Mouse (Mus musculus) MEL (cell line): ENCODE results near the gene H2-DMb1. TPM values are rescaled to one million over a fixed set of nuclear protein-coding genes. Genes with fewer than 3 reads are reported as not detected.

Source experiments
- DNase-seq: peaks from one replicate; pipeline ENCODE4 v3.0.0; 2011; ENCODE audit warnings: low read depth, low spot score
- H3K27ac ChIP-seq: 2 replicates; pipeline ENCODE4 v1.5.1; 2012; ENCODE audit warnings: low read depth, mild to moderate bottlenecking, control low read depth, low read length, moderate library complexity; ENCODE audit not compliant: control insufficient read depth
- H3K27me3 ChIP-seq, 2 experiments: fragments of 150-350 bp in 1 of 2; sonication (generic) in 1 of 2; 2 replicates each; pipeline ENCODE4 v1.6.1; 2012; ENCODE audit warnings: low read length in 2 of 2, mild to moderate bottlenecking in 2 of 2, improper control_type of control experiment in 1 of 2, moderate library complexity in 1 of 2; ENCODE audit not compliant: insufficient read depth in 2 of 2, control insufficient read depth in 1 of 2
- H3K36me3 ChIP-seq, 2 experiments: 2 replicates each; pipeline ENCODE4 v1.6.1; 2012 to 2014; ENCODE audit warnings: low read length in 2 of 2, improper control_type of control experiment in 1 of 2, inconsistent platforms in 1 of 2, mild to moderate bottlenecking in 1 of 2; ENCODE audit not compliant: insufficient read depth in 2 of 2, control insufficient read depth in 1 of 2
- H3K4me1 ChIP-seq, 2 experiments: fragments of 150-350 bp in 1 of 2; sonication (generic) in 1 of 2; 2 replicates each; pipeline ENCODE4 v1.6.1; 2012; ENCODE audit warnings: low read length in 2 of 2, improper control_type of control experiment in 1 of 2, mild to moderate bottlenecking in 1 of 2; ENCODE audit not compliant: insufficient read depth in 2 of 2, control insufficient read depth in 1 of 2
- H3K4me3 ChIP-seq, 2 experiments: fragments of 150-350 bp in 1 of 2; sonication (generic) in 1 of 2; 2 replicates each; pipeline ENCODE4 v1.5.1; 2012; ENCODE audit warnings: low read depth in 2 of 2, low read length in 2 of 2, mild to moderate bottlenecking in 2 of 2, moderate library complexity in 2 of 2, control low read depth in 1 of 2, improper control_type of control experiment in 1 of 2; ENCODE audit not compliant: control insufficient read depth in 1 of 2, insufficient read depth in 1 of 2
- H3K79me2 ChIP-seq: 2 replicates; pipeline ENCODE4 v1.6.1; 2012; ENCODE audit warnings: mild to moderate bottlenecking, low read length, moderate library complexity; ENCODE audit not compliant: control insufficient read depth, poor library complexity, insufficient read depth
- H3K9ac ChIP-seq: 2 replicates; pipeline ENCODE4 v1.6.1; 2012; ENCODE audit warnings: low read depth, mild to moderate bottlenecking, control low read depth, low read length, moderate library complexity; ENCODE audit not compliant: control insufficient read depth, poor library complexity, severe bottlenecking
- H3K9me3 ChIP-seq: fragments of 150-350 bp; sonication (generic); replicated peaks from 2 replicates; pipeline ENCODE4 v1.6.1; 2012; ENCODE audit warnings: mild to moderate bottlenecking, low read length, improper control_type of control experiment, moderate library complexity; ENCODE audit not compliant: insufficient read depth
- CHD1 ChIP-seq: IDR thresholded peaks from 2 replicates; pipeline ENCODE4 v1.6.1; 2012; ENCODE audit warnings: low read depth, mild to moderate bottlenecking, inconsistent platforms, low read length, improper control_type of control experiment
- CHD2 ChIP-seq: IDR thresholded peaks from 2 replicates; pipeline ENCODE4 v1.6.1; 2011; ENCODE audit warnings: low read length, improper control_type of control experiment
- CTCF ChIP-seq, 3 experiments: IDR thresholded peaks in 2 of 3; conservative IDR thresholded peaks in 1 of 3; 2 replicates each; pipeline ENCODE4 v1.5.1; 2011 to 2012; ENCODE audit warnings: low read length in 3 of 3, low read depth in 2 of 3, mild to moderate bottlenecking in 2 of 3, improper control_type of control experiment in 1 of 3, inconsistent platforms in 1 of 3, mixed read lengths in 1 of 3, moderate library complexity in 1 of 3; ENCODE audit not compliant: control insufficient read depth in 1 of 3, insufficient read depth in 1 of 3, poor library complexity in 1 of 3, severe bottlenecking in 1 of 3
- EP300 ChIP-seq, 2 experiments: IDR thresholded peaks; 2 replicates each; pipeline ENCODE4 v1.6.1; 2011; ENCODE audit warnings: improper control_type of control experiment in 2 of 2, low read length in 2 of 2, low read depth in 1 of 2, mild to moderate bottlenecking in 1 of 2
- ETS1 ChIP-seq: IDR thresholded peaks from 2 replicates; pipeline ENCODE4 v1.6.1; 2012; ENCODE audit warnings: low read depth, mild to moderate bottlenecking, inconsistent platforms, low read length, improper control_type of control experiment, moderate library complexity
- GABPA ChIP-seq: IDR thresholded peaks from 2 replicates; pipeline ENCODE4 v1.6.1; 2012; ENCODE audit warnings: low read depth, mild to moderate bottlenecking, inconsistent platforms, low read length, improper control_type of control experiment, moderate library complexity
- GATA1 ChIP-seq: IDR thresholded peaks from 2 replicates; pipeline ENCODE4 v1.6.1; 2011; ENCODE audit warnings: low read depth, low read length, improper control_type of control experiment
- JUND ChIP-seq: IDR thresholded peaks from 2 replicates; pipeline ENCODE4 v1.6.1; 2011; ENCODE audit warnings: low read depth, mild to moderate bottlenecking, improper control_type of control experiment, low read length
- KAT2A ChIP-seq: conservative IDR thresholded peaks from 2 replicates; pipeline ENCODE4 v1.6.1; 2012; ENCODE audit warnings: low read depth, low read length, improper control_type of control experiment, inconsistent platforms
- MAFK ChIP-seq: IDR thresholded peaks from 2 replicates; pipeline ENCODE4 v1.6.1; 2011; ENCODE audit warnings: low read depth, mild to moderate bottlenecking, low read length, improper control_type of control experiment, borderline replicate concordance
- MAX ChIP-seq: IDR thresholded peaks from 2 replicates; pipeline ENCODE4 v1.6.1; 2011; ENCODE audit warnings: low read length, improper control_type of control experiment
- MAZ ChIP-seq: IDR thresholded peaks from 2 replicates; pipeline ENCODE4 v1.6.1; 2012; ENCODE audit warnings: low read depth, mild to moderate bottlenecking, inconsistent platforms, low read length, improper control_type of control experiment
- MEF2A ChIP-seq: IDR thresholded peaks from 2 replicates; pipeline ENCODE4 v1.6.1; 2014; ENCODE audit warnings: low read depth, mild to moderate bottlenecking, inconsistent platforms, low read length, improper control_type of control experiment; ENCODE audit not compliant: poor library complexity, insufficient replicate concordance, severe bottlenecking; ENCODE audit errors: extremely low read depth
- MXI1 ChIP-seq: IDR thresholded peaks from 2 replicates; pipeline ENCODE4 v1.6.1; 2011; ENCODE audit warnings: mild to moderate bottlenecking, low read depth, low read length, improper control_type of control experiment
- MYB ChIP-seq: IDR thresholded peaks from 2 replicates; pipeline ENCODE4 v1.6.1; 2011; ENCODE audit warnings: mild to moderate bottlenecking, low read depth, low read length, improper control_type of control experiment
- MYC ChIP-seq: IDR thresholded peaks from 2 replicates; pipeline ENCODE4 v1.6.1; 2011; ENCODE audit warnings: low read depth, mild to moderate bottlenecking, low read length, improper control_type of control experiment, moderate library complexity
- NELFE ChIP-seq: IDR thresholded peaks from 2 replicates; pipeline ENCODE4 v1.6.1; 2011; ENCODE audit warnings: low read depth, low read length, improper control_type of control experiment
- POLR2AphosphoS2 ChIP-seq: IDR thresholded peaks from 2 replicates; pipeline ENCODE4 v1.6.1; 2011; ENCODE audit warnings: low read length, improper control_type of control experiment
- RAD21 ChIP-seq: IDR thresholded peaks from 2 replicates; pipeline ENCODE4 v1.6.1; 2011; ENCODE audit warnings: mild to moderate bottlenecking, low read depth, low read length, improper control_type of control experiment
- RCOR1 ChIP-seq: IDR thresholded peaks from 2 replicates; pipeline ENCODE4 v1.6.1; 2012; ENCODE audit warnings: low read depth, mild to moderate bottlenecking, inconsistent platforms, low read length, improper control_type of control experiment
- SIN3A ChIP-seq: IDR thresholded peaks from 2 replicates; pipeline ENCODE4 v1.6.1; 2012; ENCODE audit warnings: low read length, improper control_type of control experiment, inconsistent platforms
- TAL1 ChIP-seq: IDR thresholded peaks from 2 replicates; pipeline ENCODE4 v1.6.1; 2012; ENCODE audit warnings: mild to moderate bottlenecking, inconsistent platforms, low read length, moderate library complexity, mixed read lengths
- TBP ChIP-seq: IDR thresholded peaks from 2 replicates; pipeline ENCODE4 v1.8.0; 2011; ENCODE audit warnings: low read depth, low read length, improper control_type of control experiment
- TCF12 ChIP-seq: IDR thresholded peaks from 2 replicates; pipeline ENCODE4 v1.6.1; 2014; ENCODE audit warnings: low read depth, mild to moderate bottlenecking, inconsistent platforms, low read length, improper control_type of control experiment, moderate library complexity
- UBTF ChIP-seq: IDR thresholded peaks from 2 replicates; pipeline ENCODE4 v1.6.1; 2012; ENCODE audit warnings: low read depth, mild to moderate bottlenecking, inconsistent platforms, low read length, improper control_type of control experiment, moderate library complexity, borderline replicate concordance; ENCODE audit not compliant: insufficient read depth
- USF2 ChIP-seq, 2 experiments: IDR thresholded peaks; 2 replicates each; pipeline ENCODE4 v1.6.1; 2011 to 2012; ENCODE audit warnings: improper control_type of control experiment in 2 of 2, low read length in 2 of 2, borderline replicate concordance in 1 of 2, inconsistent platforms in 1 of 2, low read depth in 1 of 2, mild to moderate bottlenecking in 1 of 2; ENCODE audit not compliant: insufficient read depth in 1 of 2
- ZC3H11A ChIP-seq: IDR thresholded peaks from 2 replicates; pipeline ENCODE4 v1.6.1; 2012; ENCODE audit warnings: low read depth, mild to moderate bottlenecking, inconsistent platforms, low read length, improper control_type of control experiment
- ZNF384 ChIP-seq: IDR thresholded peaks from 2 replicates; pipeline ENCODE4 v1.6.1; 2012; ENCODE audit warnings: low read depth, mild to moderate bottlenecking, inconsistent platforms, low read length, improper control_type of control experiment
- polyA plus RNA-seq, 2 experiments: library from polyadenylated mRNA; stranded (reverse) in 1 of 2; unstranded in 1 of 2; fragments of >175 nt in 1 of 2; fragments of >200 nt in 1 of 2; gene quantifications; 2 replicates each; pipeline versions ENCODE4 v1.2.1 to v1.2.4; 2012; ENCODE audit warnings: low replicate concordance in 2 of 2, low read depth in 1 of 2; ENCODE audit not compliant: insufficient read length in 2 of 2, insufficient read depth in 1 of 2, missing spikeins in 1 of 2
- total RNA-seq: library from RNA; depleted of rRNA; stranded (reverse); fragments of 300-350 nt; gene quantifications from 2 replicates; pipeline ENCODE4 v1.2.3, GENCODE M21; 2012

The H2-DMb1 gene
- total and polyA plus RNA-seq, 3 experiments = 0.67 TPM; not detected in 2

GRCm38 (mm10) chr17:34203444-34203843, 50.6 kb downstream of the H2-DMb1 start, which contains the start of gene Tap2:
Tap2 (plus strand) TSS chr17:34203527.
- H3K79me2 ChIP-seq = peaks cover 21% of the 10 kb centered on the region
- H3K36me3 ChIP-seq = peaks cover 0 to 12% of the 10 kb centered on the region in 2 experiments; a peak in 2 of 4 replicates
- H3K4me3 ChIP-seq = peak within 1 kb of the TSS; percentile 65 to 97
- peaks cover 7 to 21% of the 10 kb centered on the region in 2 experiments for H3K4me1 ChIP-seq
- TF ChIP-seq ETS1 (no peak), USF2 (IDR thresholded peaks at IDR 0.05; ENCODE audit: borderline replicate concordance in 1 of 2, insufficient read depth in 1 of 2, low read depth in 1 of 2, low read length in 2 of 2) (no peak), ZNF384 (no peak), MYC (no peak), TAL1 (no peak), NELFE (no peak), KAT2A (no peak), UBTF (no peak), MAX (no peak), EP300 (IDR thresholded peaks at IDR 0.05; ENCODE audit: low read depth in 1 of 2, low read length in 2 of 2) (no peak), MAZ (no peak), CHD1 (no peak), POLR2AphosphoS2 (no peak)
- TF ChIP-seq, all 39 proteins: peak for 0
- DNase-seq = peak; percentile 62
- Histone ChIP-seq H3K9me3 (no peaks in the 10 kb centered on the region), H3K27ac (peak within 1 kb of the TSS; percentile 67), H3K9ac (peak within 1 kb of the TSS; percentile 96), H3K27me3 (no peaks in the 10 kb centered on the region)

DNA sequence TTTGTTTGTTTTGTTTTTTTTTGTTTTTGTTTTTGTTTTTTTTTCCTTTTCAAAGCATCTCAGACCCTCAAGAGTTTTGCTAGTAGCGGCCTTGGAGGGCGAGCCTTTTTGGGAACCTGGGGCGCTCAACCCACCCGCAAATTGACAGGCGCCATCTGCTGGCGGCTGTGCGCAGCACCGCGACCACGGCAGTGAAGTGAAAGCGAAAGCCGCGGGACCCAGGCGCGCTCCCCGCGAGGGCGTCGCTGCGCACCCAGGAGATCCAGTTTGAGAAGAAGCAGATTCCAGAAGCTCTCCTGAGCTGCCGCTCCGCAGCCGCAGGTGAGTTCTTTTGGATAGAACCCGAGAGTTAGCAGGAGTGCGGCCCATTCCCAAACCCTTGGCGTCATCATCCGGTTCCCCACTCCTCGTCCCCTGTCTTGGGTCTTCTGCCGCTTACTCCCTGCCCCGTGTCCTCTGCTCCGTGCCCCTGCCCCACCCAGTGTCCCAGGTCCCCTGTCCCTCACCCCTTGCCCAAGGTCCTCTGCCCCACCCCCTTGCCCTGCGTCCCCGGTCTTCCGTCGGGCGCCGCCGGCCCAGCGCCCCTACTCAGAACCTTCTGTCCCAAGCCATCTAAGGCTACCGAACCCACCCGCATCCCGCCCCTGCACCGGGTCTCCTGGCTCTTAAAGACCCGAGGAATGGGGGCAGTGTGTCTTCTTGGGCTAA, 51.6 kb downstream of the H2-DMb1 start:
- Histone ChIP-seq H3K4me1 (peaks cover 3 to 20% of the 10 kb centered on the region in 2 experiments), H3K4me3 (peak overlapping the region; percentile 65 to 97), H3K79me2 (peaks cover 13% of the 10 kb centered on the region), H3K9me3 (no peaks in the 10 kb centered on the region), H3K27me3 (no peaks in the 10 kb centered on the region), H3K9ac (peak overlapping the region; percentile 96), H3K27ac (peak overlapping the region; percentile 67), H3K36me3 (peaks cover 0 to 10% of the 10 kb centered on the region in 2 experiments; a peak in 2 of 4 replicates)
- DNase-seq = peak; percentile 91
- TF ChIP-seq SIN3A = peak; percentile 91
- no peak for TF ChIP-seq MYB
- TF ChIP-seq TCF12 = peak; percentile 50; the same call in 1 of the 2 replicates
- no peak for TF ChIP-seq KAT2A
- 0 out of 4 replicates have a peak, but pooled peaks of 1 of the 2 experiments have one; percentile 8 for TF ChIP-seq EP300 (IDR thresholded peaks at IDR 0.05; ENCODE audit: low read depth in 1 of 2, low read length in 2 of 2)
- no peak for TF ChIP-seq GATA1
- TF ChIP-seq NELFE = peak; percentile 19; the same call in 1 of the 2 replicates
- TF ChIP-seq JUND = no peak
- 0 out of 2 replicates have a peak, but pooled peaks have one; percentile 50 for TF ChIP-seq UBTF
- peak; percentile 65 for TF ChIP-seq MXI1
- TF ChIP-seq CHD2 = no peak
- no peak for TF ChIP-seq TAL1
- TF ChIP-seq ZNF384 = no peak
- no peak for TF ChIP-seq MEF2A
- peak in 2 of 3 experiments; percentile 86 to 98; a peak in 5 of 6 replicates for TF ChIP-seq CTCF (IDR thresholded peaks at IDR 0.05 in 2 of 3, conservative IDR thresholded peaks at IDR 0.05 in 1 of 3; ENCODE audit: control insufficient read depth in 1 of 3, insufficient read depth in 1 of 3, low read depth in 2 of 3, low read length in 3 of 3, poor library complexity in 1 of 3, severe bottlenecking in 1 of 3)
- peak; percentile 46 for TF ChIP-seq RAD21
- TF ChIP-seq ZC3H11A = no peak
- no peak for TF ChIP-seq GABPA
- peak; percentile 39; the same call in 1 of the 2 replicates for TF ChIP-seq TBP
- TF ChIP-seq MAFK = no peak
- TF ChIP-seq RCOR1 = no peak
- no peak for TF ChIP-seq USF2 (IDR thresholded peaks at IDR 0.05; ENCODE audit: borderline replicate concordance in 1 of 2, insufficient read depth in 1 of 2, low read depth in 1 of 2, low read length in 2 of 2)
- no peak for TF ChIP-seq MAX
